Mouse (Mus musculus) duodenum, adult 2 months (tissue): ENCODE measurements around the gene Olfr507. TPM values are rescaled to one million over a fixed set of nuclear protein-coding genes. Genes with fewer than 3 reads are reported as not detected.

ENCODE experiments used
- polyA plus RNA-seq: library from polyadenylated mRNA; depleted of rRNA; stranded (reverse); fragments of >200 nt; gene quantifications from 2 replicates; pipeline ENCODE4 v1.2.3, GENCODE M21; 2012; ENCODE audit warnings: low replicate concordance; rRNA removed

The Olfr507 gene
- polyA plus RNA-seq, result not detected in 2 replicates

GRCm38 (mm10) chr7:108621514-108621913 is at the start of gene Olfr507:
Gene Olfr507 (plus strand): TSS chr7:108621814.

GRCm38 (mm10) chr7:108610487-108610886 is 11.1 kb upstream of the Olfr507 start, which contains the start of gene Olfr506:
Gene Olfr506 (plus strand): TSS chr7:108610787.

GRCm38 (mm10) chr7:108629694-108630093 is 8.1 kb downstream of the Olfr507 start, which contains the start of gene Olfr508:
Gene Olfr508 (plus strand): TSS chr7:108629994.

GRCm38 (mm10) chr7:108651806-108652205 is 30.2 kb downstream of the Olfr507 start, which contains the start of gene Olfr509:
Gene Olfr509 (minus strand): TSS chr7:108651906.

GRCm38 (mm10) chr7:108666118-108666517 is 44.5 kb downstream of the Olfr507 start, which contains the start of gene Olfr510:
Gene Olfr510 (plus strand): TSS chr7:108666418.

Other genes starting within 250 kb of the Olfr507 start
- not detected in 2 replicates for gene Olfr495, start 228.6 kb upstream of the Olfr507 start, polyA plus RNA-seq
- gene Olfr497, start 201.4 kb upstream of the Olfr507 start, polyA plus RNA-seq, result not detected in 2 replicates
- not detected in 2 replicates for gene Olfr498, start 156.5 kb upstream of the Olfr507 start, polyA plus RNA-seq
- gene Olfr502, start 96.7 kb upstream of the Olfr507 start, polyA plus RNA-seq, result not detected in 2 replicates
- not detected in 2 replicates for gene Olfr503, start 77.3 kb upstream of the Olfr507 start, polyA plus RNA-seq
- not detected in 2 replicates for gene Olfr504, start 56.0 kb upstream of the Olfr507 start, polyA plus RNA-seq
- not detected in 2 replicates for gene Olfr506, start 11.0 kb upstream of the Olfr507 start, polyA plus RNA-seq
- not detected in 2 replicates for gene Olfr508, start 8.2 kb downstream of the Olfr507 start, polyA plus RNA-seq
- gene Olfr509, start 30.1 kb downstream of the Olfr507 start, polyA plus RNA-seq, result 0.02 TPM in 1 of 2 replicates, not detected in the other
- not detected in 2 replicates for gene Olfr510, start 44.6 kb downstream of the Olfr507 start, polyA plus RNA-seq
- gene Olfr512, start 91.5 kb downstream of the Olfr507 start, polyA plus RNA-seq, result not detected in 2 replicates
- gene Olfr513, start 129.2 kb downstream of the Olfr507 start, polyA plus RNA-seq, result not detected in 2 replicates
- gene Olfr514, start 204.2 kb downstream of the Olfr507 start, polyA plus RNA-seq, result not detected in 2 replicates
- gene Olfr516, start 228.7 kb downstream of the Olfr507 start, polyA plus RNA-seq, result not detected in 2 replicates